Mouse (Mus musculus): Measurements from ENCODE around the gene Tmem268. TPM values are rescaled to one million over a fixed set of nuclear protein-coding genes. Genes with fewer than 3 reads are reported as not detected.

Gene Tmem268
- polyA plus RNA-seq (2015; fragmentation: Nextera tagmentation; extraction: Ambion mirVana): 8.2 and 8.3 TPM in 2 replicates

GRCm38 (mm10) chr4:63558407-63559081 lies at the start of gene Tmem268:
Tmem268 (plus strand) TSS chr4:63558781.
- Histone ChIP-seq H3K27me3 (no peaks in the 10 kb centered on the region), H3K27ac (peak within 1 kb of the TSS; percentile 48; the same call in 1 of the 2 replicates), H3K36me3 (peaks cover 16% of the 10 kb centered on the region), H3K9ac (peak within 1 kb of the TSS; percentile 88), H3K4me2 (replicated peaks) (peak within 1 kb of the TSS; percentile 74), H3K9me3 (no peaks in the 10 kb centered on the region), H3K4me1 (peaks cover 45% of the 10 kb centered on the region), H3K4me3 (peak within 1 kb of the TSS; percentile 64)
- peak; percentile 82 for ATAC-seq (ENCODE audit: low FRiP score, low read depth)
- WGBS: under 1% methylated on average over 60 of the region's 81 CpGs

GRCm38 (mm10) chr4:63512921-63513320 lies 45.7 kb upstream of the Tmem268 start:
- H3K4me2 ChIP-seq (replicated peaks): no peak overlapping the region
- H3K27me3 ChIP-seq: no peaks in the 10 kb centered on the region
- no peaks in the 10 kb centered on the region for H3K36me3 ChIP-seq
- 65% methylated on average over 2 of the region's 2 CpGs for WGBS
- H3K9ac ChIP-seq: no peak overlapping the region
- ATAC-seq (ENCODE audit: low FRiP score, low read depth): no peak
- peaks cover 12% of the 10 kb centered on the region for H3K4me1 ChIP-seq
- H3K9me3 ChIP-seq: no peaks in the 10 kb centered on the region
- no peak overlapping the region for H3K27ac ChIP-seq
- no peak overlapping the region for H3K4me3 ChIP-seq

GRCm38 (mm10) chr4:63514454-63514984 lies 44.1 kb upstream of the Tmem268 start:
- Histone ChIP-seq H3K36me3 (no peaks in the 10 kb centered on the region), H3K27ac (no peak overlapping the region), H3K9ac (no peak overlapping the region), H3K9me3 (no peaks in the 10 kb centered on the region), H3K4me2 (replicated peaks) (no peak overlapping the region), H3K4me1 (peaks cover 12% of the 10 kb centered on the region), H3K4me3 (no peak overlapping the region), H3K27me3 (no peaks in the 10 kb centered on the region)
- ATAC-seq (ENCODE audit: low FRiP score, low read depth): no peak
- 66% methylated on average over 4 of the region's 4 CpGs for WGBS

- H3K4me3 ChIP-seq: no peak overlapping the region
- WGBS: 78% methylated on average over 5 of the region's 5 CpGs
- no peak for ATAC-seq (ENCODE audit: low FRiP score, low read depth)
- no peak overlapping the region for H3K27ac ChIP-seq
- H3K36me3 ChIP-seq: no peaks in the 10 kb centered on the region
- H3K4me1 ChIP-seq: peaks cover 12% of the 10 kb centered on the region
- H3K4me2 ChIP-seq (replicated peaks): no peak overlapping the region
- H3K9ac ChIP-seq: no peak overlapping the region
- no peaks in the 10 kb centered on the region for H3K27me3 ChIP-seq
- H3K9me3 ChIP-seq: no peaks in the 10 kb centered on the region
Measured at GRCm38 (mm10) chr4:63515021-63515420, 43.6 kb upstream of the Tmem268 start.

- H3K4me3 ChIP-seq: no peak overlapping the region
- no peak overlapping the region for H3K4me2 ChIP-seq (replicated peaks)
- 76% methylated on average over 2 of the region's 2 CpGs for whole genome bisulfite sequencing
- no peak for ATAC-seq (ENCODE audit: low FRiP score, low read depth)
- H3K9me3 ChIP-seq: no peaks in the 10 kb centered on the region
- H3K9ac ChIP-seq: no peak overlapping the region
- no peaks in the 10 kb centered on the region for H3K27me3 ChIP-seq
- no peaks in the 10 kb centered on the region for H3K36me3 ChIP-seq
- no peaks in the 10 kb centered on the region for H3K4me1 ChIP-seq
- H3K27ac ChIP-seq: no peak overlapping the region
Measured at GRCm38 (mm10) chr4:63521813-63522419, 36.7 kb upstream of the Tmem268 start.

GRCm38 (mm10) chr4:63525514-63525913 lies 33.1 kb upstream of the Tmem268 start:
- no peaks in the 10 kb centered on the region for H3K36me3 ChIP-seq
- WGBS: 76% methylated on average over 8 of the region's 8 CpGs
- H3K9me3 ChIP-seq: no peaks in the 10 kb centered on the region
- H3K4me1 ChIP-seq: no peaks in the 10 kb centered on the region
- ATAC-seq (ENCODE audit: low FRiP score, low read depth): no peak
- H3K27me3 ChIP-seq: no peaks in the 10 kb centered on the region
- H3K4me3 ChIP-seq: no peak overlapping the region
- no peak overlapping the region for H3K4me2 ChIP-seq (replicated peaks)
- no peak overlapping the region for H3K9ac ChIP-seq
- no peak overlapping the region for H3K27ac ChIP-seq

GRCm38 (mm10) chr4:63528946-63529345 lies 29.6 kb upstream of the Tmem268 start:
- H3K4me2 ChIP-seq (replicated peaks): no peak overlapping the region
- ATAC-seq (ENCODE audit: low FRiP score, low read depth): no peak
- H3K9me3 ChIP-seq: no peaks in the 10 kb centered on the region
- no peak overlapping the region for H3K4me3 ChIP-seq
- no peak overlapping the region for H3K27ac ChIP-seq
- no peak overlapping the region for H3K9ac ChIP-seq
- H3K4me1 ChIP-seq: no peaks in the 10 kb centered on the region
- no peaks in the 10 kb centered on the region for H3K27me3 ChIP-seq
- WGBS: 80% methylated on average over 6 of the region's 6 CpGs
- no peaks in the 10 kb centered on the region for H3K36me3 ChIP-seq

- ATAC-seq (ENCODE audit: low FRiP score, low read depth): peak; percentile 15; the same call in 1 of the 2 replicates
- no peak overlapping the region for H3K27ac ChIP-seq
- no peak overlapping the region for H3K4me3 ChIP-seq
- H3K27me3 ChIP-seq: no peaks in the 10 kb centered on the region
- H3K4me1 ChIP-seq: no peaks in the 10 kb centered on the region
- no peak overlapping the region for H3K9ac ChIP-seq
- H3K4me2 ChIP-seq (replicated peaks): no peak overlapping the region
- WGBS: 76% methylated on average over 7 of the region's 7 CpGs
- no peaks in the 10 kb centered on the region for H3K9me3 ChIP-seq
- no peaks in the 10 kb centered on the region for H3K36me3 ChIP-seq
Measured at GRCm38 (mm10) chr4:63530409-63530808, 28.2 kb upstream of the Tmem268 start.

GRCm38 (mm10) chr4:63537602-63538001 lies 21.0 kb upstream of the Tmem268 start:
- Histone ChIP-seq H3K27me3 (no peaks in the 10 kb centered on the region), H3K36me3 (no peaks in the 10 kb centered on the region), H3K9ac (no peak overlapping the region), H3K4me2 (replicated peaks) (no peak overlapping the region), H3K9me3 (no peaks in the 10 kb centered on the region), H3K4me3 (no peak overlapping the region), H3K27ac (no peak overlapping the region), H3K4me1 (0 out of 2 replicates have a peak, but pooled peaks cover 3% of the 10 kb centered on the region)
- 85% methylated on average over 4 of the region's 4 CpGs for WGBS
- ATAC-seq (ENCODE audit: low FRiP score, low read depth): no peak

- ATAC-seq (ENCODE audit: low FRiP score, low read depth): no peak
- Histone ChIP-seq H3K4me1 (peaks cover 26% of the 10 kb centered on the region), H3K27ac (no peak overlapping the region), H3K4me3 (no peak overlapping the region), H3K36me3 (no peaks in the 10 kb centered on the region), H3K27me3 (no peaks in the 10 kb centered on the region), H3K4me2 (replicated peaks) (no peak overlapping the region), H3K9ac (no peak overlapping the region), H3K9me3 (no peaks in the 10 kb centered on the region)
- WGBS: 42% methylated on average over 2 of the region's 2 CpGs
Measured at GRCm38 (mm10) chr4:63542209-63542608, 16.4 kb upstream of the Tmem268 start.

GRCm38 (mm10) chr4:63543746-63544493 lies 14.7 kb upstream of the Tmem268 start:
- Histone ChIP-seq H3K9ac (no peak overlapping the region), H3K9me3 (no peaks in the 10 kb centered on the region), H3K4me2 (replicated peaks) (peak overlapping the region; percentile 84), H3K27ac (peak overlapping the region; percentile 76), H3K4me1 (peaks cover 30% of the 10 kb centered on the region), H3K36me3 (peaks cover 11% of the 10 kb centered on the region), H3K4me3 (peak overlapping the region; percentile 89), H3K27me3 (no peaks in the 10 kb centered on the region)
- WGBS: 49% methylated on average over 10 of the region's 10 CpGs
- ATAC-seq (ENCODE audit: low FRiP score, low read depth): peak; percentile 49; the same call in 1 of the 2 replicates

Data from limb, embryonic 13.5 days (tissue).